ENCODE assay signal across 8 mouse cellular contexts in genomic region chr1:20513364-20514084, GRCm38 (mm10).
DNase-seq lines count a peak whose midpoint lies in the region; ATAC-seq lines count a peak whose summit lies in the region.

No protein-coding gene starts in this region.

- H3K9me3 ChIP-seq in forebrain, embryonic 11.5 days (ENCODE audit: control insufficient read depth, low read length) = no peaks in the 10 kb centered on the region

- no peaks in the 10 kb centered on the region for H3K27me3 ChIP-seq in forebrain, embryonic 11.5 days (ENCODE audit: control insufficient read depth, insufficient read depth, low read length)

- DNase-seq in CD4-positive, CD25-positive, alpha-beta regulatory T cell, adult 2 months (ENCODE audit: low read depth, low spot score) = peak; percentile 47
- peak; percentile 4 to 22 for DNase-seq in urinary bladder, postnatal 36 days (ENCODE audit: low spot score in 2 of 2)
- no peak for DNase-seq in urinary bladder, postnatal 10 days (ENCODE audit: low spot score)
- DNase-seq in forebrain, embryonic 11.5 days (ENCODE audit: low spot score) = peak; percentile 67
- DNase-seq in kidney, postnatal 4 days = peak; percentile 56 to 59
- DNase-seq in lung, postnatal 14 days = peak; percentile 43
- peak; percentile 38 for DNase-seq in right cerebral cortex, postnatal 25 days

- no peak for ATAC-seq in CD4-positive, CD25-positive, alpha-beta regulatory T cell, adult 4 months
- ATAC-seq in forebrain, embryonic 11.5 days (replicated peaks; ENCODE audit: low FRiP score) = peak; percentile 64; the same call in 1 of the 2 replicates

- no peak overlapping the region for H3K9ac ChIP-seq in forebrain, embryonic 11.5 days (ENCODE audit: low read length)

- 72% methylated on average over 7 of the region's 7 CpGs for WGBS in forebrain, embryonic 11.5 days

- no peaks in the 10 kb centered on the region for H3K36me3 ChIP-seq in forebrain, embryonic 11.5 days (ENCODE audit: control insufficient read depth, insufficient read depth, low read length)

- H3K4me1 ChIP-seq in forebrain, embryonic 11.5 days (replicated peaks; ENCODE audit: control insufficient read depth, insufficient read depth, low read length) = no peaks in the 10 kb centered on the region

- H3K4me2 ChIP-seq in forebrain, embryonic 11.5 days (ENCODE audit: low read depth, low read length, severe bottlenecking) = no peak overlapping the region

- H3K27ac ChIP-seq in forebrain, embryonic 11.5 days (ENCODE audit: low read depth, low read length) = no peak overlapping the region

- H3K4me3 ChIP-seq in forebrain, embryonic 11.5 days (ENCODE audit: low read depth, low read length) = no peak overlapping the region
